9 mouse cellular contexts compared by ENCODE assay signal in the genomic region with DNA sequence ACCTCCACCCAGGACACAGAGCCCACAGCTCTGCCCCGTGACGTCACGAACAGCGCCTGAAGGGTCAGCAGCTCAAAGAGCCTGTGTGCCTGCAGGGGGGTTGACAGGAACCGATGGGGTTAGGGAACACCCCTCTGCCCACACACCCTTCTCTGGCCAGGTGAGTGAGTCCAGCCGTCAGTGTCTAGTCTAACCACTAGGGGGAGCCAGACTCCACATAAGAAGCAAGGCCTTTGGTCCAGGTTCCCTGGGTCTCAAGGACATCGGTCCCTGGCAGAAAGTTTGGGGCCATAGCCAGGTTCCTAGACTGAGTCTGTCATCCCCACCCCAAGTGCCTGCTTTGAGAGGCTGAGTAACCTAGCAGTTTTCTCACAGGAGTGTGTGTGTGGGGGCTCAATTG. TPM values are rescaled to one million over a fixed set of nuclear protein-coding genes. Genes with fewer than 3 reads are reported as not detected.
A peak's percentile ranks its signal among the peaks of the same experiment; 100 is the strongest.
DNase-seq lines count a peak whose midpoint lies in the region; ATAC-seq and TF ChIP-seq lines count a peak whose summit lies in the region.
"Had no signal": no experiment of that assay in that cellular context is flagged by ENCODE, and none has a peak within 500 bp of the region (broad histone marks: within the 10 kb centered on the region; RNA-seq: fewer than 3 reads in every experiment).

No protein-coding gene starts in this region.

- WGBS in embryonic facial prominence, embryonic 14.5 days = 0% methylated on average over 5 of the region's 7 CpGs
- 0% methylated on average over 7 of the region's 7 CpGs for WGBS in kidney, embryonic 14.5 days
- WGBS in thymus, adult 2 months = 0% methylated on average over 7 of the region's 7 CpGs

- TF ChIP-seq POLR2A in thymus, adult 2 months (IDR thresholded peaks at IDR 0.05; ENCODE audit: control insufficient read depth, extremely low read depth, insufficient read depth, low read length, poor library complexity) = no peak

- no peaks in the 10 kb centered on the region for H3K9me3 ChIP-seq in embryonic facial prominence, embryonic 14.5 days (ENCODE audit: control insufficient read depth, low read length)
- no peaks in the 10 kb centered on the region for H3K9me3 ChIP-seq in kidney, embryonic 14.5 days (ENCODE audit: control insufficient read depth, low read length)

- H3K9ac ChIP-seq in embryonic facial prominence, embryonic 14.5 days (ENCODE audit: low read depth, low read length) = no peak overlapping the region
- no peak overlapping the region for H3K9ac ChIP-seq in kidney, embryonic 14.5 days (ENCODE audit: low read depth, low read length)

- peaks cover 29% of the 10 kb centered on the region for H3K27me3 ChIP-seq in embryonic facial prominence, embryonic 14.5 days (replicated peaks; ENCODE audit: control insufficient read depth, insufficient read depth, low read length)
- peaks cover 32% of the 10 kb centered on the region for H3K27me3 ChIP-seq in kidney, embryonic 14.5 days (ENCODE audit: control insufficient read depth, insufficient read depth, low read length)
- H3K27me3 ChIP-seq in thymus, adult 2 months (ENCODE audit: control insufficient read depth, insufficient read depth, low read length) = no peaks in the 10 kb centered on the region; the same call in 1 of the 2 replicates

- DNase-seq in adrenal gland, postnatal 10 days = peak; percentile 55
- no peak for DNase-seq in adrenal gland, adult 8-10 months
- DNase-seq in urinary bladder, postnatal 14 days (ENCODE audit: low spot score) = peak; percentile 44
- DNase-seq in urinary bladder, postnatal 4 days (ENCODE audit: low spot score in 2 of 2) = no peak
- peak; percentile 84 for DNase-seq in embryonic facial prominence, embryonic 14.5 days (ENCODE audit: low spot score)
- DNase-seq in mesoderm, embryonic 11.5 days (ENCODE audit: low read depth, low spot score) = peak; percentile 80
- peak; percentile 45 for DNase-seq in thymus, adult 2 months

- H3K4me3 ChIP-seq in embryonic facial prominence, embryonic 14.5 days (ENCODE audit: low read depth, low read length) = no peak overlapping the region
- no peak overlapping the region for H3K4me3 ChIP-seq in kidney, embryonic 14.5 days (ENCODE audit: low read length)
- no peak overlapping the region for H3K4me3 ChIP-seq in thymus, adult 2 months (ENCODE audit: control insufficient read depth, insufficient read depth, low read length)

- no peak for ATAC-seq in embryonic facial prominence, embryonic 14.5 days (ENCODE audit: low read depth)
- peak; percentile 25 for ATAC-seq in kidney, embryonic 14.5 days (ENCODE audit: low FRiP score, low TSS enrichment)

- H3K27ac ChIP-seq in embryonic facial prominence, embryonic 14.5 days (replicated peaks; ENCODE audit: low read depth, low read length) = no peak overlapping the region
- no peak overlapping the region for H3K27ac ChIP-seq in kidney, embryonic 14.5 days (ENCODE audit: low read depth, low read length)
- H3K27ac ChIP-seq in thymus, adult 2 months (ENCODE audit: control insufficient read depth, insufficient read depth, low read length) = no peak overlapping the region

- peak; percentile 84; the same call in 1 of the 2 replicates for TF ChIP-seq CTCF in thymus, adult 2 months (IDR thresholded peaks at IDR 0.05; ENCODE audit: borderline replicate concordance, control insufficient read depth, extremely low read depth, insufficient read depth, low read length, poor library complexity)

- no peak overlapping the region for H3K4me2 ChIP-seq in embryonic facial prominence, embryonic 14.5 days (ENCODE audit: low read depth, low read length)
- H3K4me2 ChIP-seq in kidney, embryonic 14.5 days (replicated peaks; ENCODE audit: low read depth, low read length) = no peak overlapping the region

- 0 out of 2 replicates have a peak, but pooled peaks cover 6% of the 10 kb centered on the region for H3K4me1 ChIP-seq in embryonic facial prominence, embryonic 14.5 days (ENCODE audit: control insufficient read depth, insufficient read depth, low read length)
- peaks cover 8% of the 10 kb centered on the region; the same call in 1 of the 2 replicates for H3K4me1 ChIP-seq in kidney, embryonic 14.5 days (ENCODE audit: control insufficient read depth, insufficient read depth, low read length)
- peaks cover 3% of the 10 kb centered on the region for H3K4me1 ChIP-seq in thymus, adult 2 months (replicated peaks; ENCODE audit: control insufficient read depth, insufficient read depth, low read length)

- H3K36me3 ChIP-seq in embryonic facial prominence, embryonic 14.5 days (ENCODE audit: control insufficient read depth, insufficient read depth, low read length) = no peaks in the 10 kb centered on the region
- H3K36me3 ChIP-seq in kidney, embryonic 14.5 days (ENCODE audit: control insufficient read depth, insufficient read depth, low read length) = no peaks in the 10 kb centered on the region
- no peaks in the 10 kb centered on the region for H3K36me3 ChIP-seq in thymus, adult 2 months (ENCODE audit: control insufficient read depth, insufficient read depth, low read length)

RNA-seq across cellular contexts. Expression of gene Clcnka, which starts 13.2 kb away (rescaled TPM):
- not detected for total RNA-seq in adrenal gland, postnatal 10 days (2021)
- not detected for total RNA-seq in adrenal gland, adult 8-10 months (2022)
- polyA plus RNA-seq in embryonic facial prominence, embryonic 14.5 days (2014; fragmentation: Nextera tagmentation; extraction: Ambion mirVana) = 1.2 and 1.3 TPM in 2 replicates
- 2.0 and 3.9 TPM in 2 replicates for polyA plus RNA-seq in kidney, embryonic 14.5 days (2014; fragmentation: Nextera tagmentation; extraction: Ambion mirVana)
- 0.35 and 0.46 TPM in 2 replicates for polyA plus RNA-seq in thymus, adult 2 months (2012; rRNA removed)
- total RNA-seq: left cerebral cortex, postnatal 14 days had no signal

RNA-seq across cellular contexts. Expression of gene Fam131c, which starts 17.3 kb away (rescaled TPM):
- 10 to 100 TPM; 15.4 to 25.8 TPM for total RNA-seq in adrenal gland, postnatal 10 days (2021)
- 1 to 10 TPM; 1.2 to 5.7 (median 2.8) TPM for total RNA-seq in adrenal gland, adult 8-10 months (2022)
- polyA plus RNA-seq in embryonic facial prominence, embryonic 14.5 days (2014; fragmentation: Nextera tagmentation; extraction: Ambion mirVana) = 2.2 and 2.9 TPM in 2 replicates
- polyA plus RNA-seq in kidney, embryonic 14.5 days (2014; fragmentation: Nextera tagmentation; extraction: Ambion mirVana) = 1.9 and 2.5 TPM in 2 replicates
- 0.17 and 0.40 TPM in 2 replicates for polyA plus RNA-seq in thymus, adult 2 months (2012; rRNA removed)

RNA-seq across cellular contexts. Expression of gene Clcnkb, which starts 30.5 kb away (rescaled TPM):
- total RNA-seq in adrenal gland, postnatal 10 days (2021) = not detected
- not detected for total RNA-seq in adrenal gland, adult 8-10 months (2022)
- polyA plus RNA-seq in embryonic facial prominence, embryonic 14.5 days (2014; fragmentation: Nextera tagmentation; extraction: Ambion mirVana) = not detected in 2 replicates
- polyA plus RNA-seq in kidney, embryonic 14.5 days (2014; fragmentation: Nextera tagmentation; extraction: Ambion mirVana) = 3.6 and 6.0 TPM in 2 replicates
- 0.24 and 0.27 TPM in 2 replicates for polyA plus RNA-seq in thymus, adult 2 months (2012; rRNA removed)
- total RNA-seq: left cerebral cortex, postnatal 14 days had no signal

RNA-seq across cellular contexts. Expression of gene Hspb7, which starts 35.3 kb away (rescaled TPM):
- total RNA-seq in adrenal gland, postnatal 10 days (2021) = 10 to 100 TPM in 1 of 2 experiments, 1 to 10 TPM in 1; 9.0 to 31.7 TPM
- under 1 TPM; 0.38 to 0.97 (median 0.57) TPM for total RNA-seq in adrenal gland, adult 8-10 months (2022)
- 3.4 and 8.8 TPM in 2 replicates for polyA plus RNA-seq in embryonic facial prominence, embryonic 14.5 days (2014; fragmentation: Nextera tagmentation; extraction: Ambion mirVana)
- 0.09 TPM in 1 of 2 replicates, not detected in the other for polyA plus RNA-seq in kidney, embryonic 14.5 days (2014; fragmentation: Nextera tagmentation; extraction: Ambion mirVana)
- polyA plus RNA-seq in thymus, adult 2 months (2012; rRNA removed) = 3.3 and 36.2 TPM in 2 replicates

RNA-seq across cellular contexts. Expression of gene Srarp, which starts 50.6 kb away (rescaled TPM):
- not detected for total RNA-seq in adrenal gland, postnatal 10 days (2021)
- total RNA-seq in adrenal gland, adult 8-10 months (2022) = under 1 TPM in 1 of 4 experiments, not detected in 3; 0.68 TPM
- polyA plus RNA-seq in embryonic facial prominence, embryonic 14.5 days (2014; fragmentation: Nextera tagmentation; extraction: Ambion mirVana) = not detected in 2 replicates
- polyA plus RNA-seq in kidney, embryonic 14.5 days (2014; fragmentation: Nextera tagmentation; extraction: Ambion mirVana) = not detected in 2 replicates
- 0.40 and 0.42 TPM in 2 replicates for polyA plus RNA-seq in thymus, adult 2 months (2012; rRNA removed)

Comparison
In these comparisons a context has a peak if more than half of its experiments do, and no peak if none do; other contexts are left out.
1. DNase-seq: peak in adrenal gland, postnatal 10 days (single experiment), urinary bladder, postnatal 14 days (single experiment), embryonic facial prominence, embryonic 14.5 days (single experiment), mesoderm, embryonic 11.5 days (single experiment) and thymus, adult 2 months (single experiment); none in adrenal gland, adult 8-10 months (single experiment) and urinary bladder, postnatal 4 days (0 of 2).